Mouse (Mus musculus) urinary bladder, adult 18-20 months (tissue): ENCODE measurements at regions not wholly inside any gene's neighbourhood (a gene's known extent, or its start where the extent isn't known, plus 50 kb on each side); places are given as distances from the start of the nearest gene placed in this dataset.

Experiments
- DNase-seq, 2 experiments: peaks; one replicate each; pipeline ENCODE4 v3.0.0; 2022; ENCODE audit warnings: low spot score in 2 of 2, mixed read lengths in 2 of 2

DNA sequence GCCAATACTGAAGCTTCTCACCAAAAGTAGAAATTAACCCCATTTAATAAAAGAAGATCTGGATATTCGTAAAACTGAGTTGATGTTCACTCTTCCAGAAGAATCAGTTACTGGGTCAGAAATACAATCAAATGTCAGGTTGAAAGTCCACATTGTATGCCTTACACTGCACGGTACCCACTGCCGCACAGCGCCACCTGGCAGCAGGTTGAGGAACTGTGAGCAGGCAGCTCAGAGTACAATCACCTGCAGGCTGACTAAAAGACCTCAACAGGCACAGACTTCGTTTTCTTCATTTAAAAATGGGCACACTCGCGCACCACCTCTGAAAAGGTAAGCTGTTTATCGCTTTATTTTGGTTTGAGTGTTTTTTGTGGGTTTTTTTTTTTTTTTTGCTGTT is 341.8 kb upstream of the Mms22l start:
- peak in 1 of 2 experiments; percentile 29 for DNase-seq

DNA sequence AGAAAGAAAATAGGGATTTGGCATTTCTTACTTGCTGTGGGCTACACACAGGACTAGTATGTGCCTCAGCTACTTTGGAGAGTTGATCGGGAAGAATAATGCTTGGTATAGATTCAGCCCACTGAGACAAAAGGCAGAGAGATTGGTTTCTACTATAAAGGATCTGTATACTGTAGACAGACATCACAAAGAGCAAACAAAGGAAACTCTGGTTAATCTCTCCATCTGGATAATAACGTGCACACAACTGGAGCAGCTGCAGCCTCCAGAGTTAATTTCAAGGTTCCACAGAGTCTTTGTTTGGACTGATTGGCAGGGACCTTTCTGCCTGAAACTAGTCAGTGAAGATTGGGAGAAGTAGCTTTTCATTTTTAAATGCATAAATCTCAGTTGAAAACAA is 322.5 kb upstream of the Mms22l start:
- DNase-seq, result no peak

DNA sequence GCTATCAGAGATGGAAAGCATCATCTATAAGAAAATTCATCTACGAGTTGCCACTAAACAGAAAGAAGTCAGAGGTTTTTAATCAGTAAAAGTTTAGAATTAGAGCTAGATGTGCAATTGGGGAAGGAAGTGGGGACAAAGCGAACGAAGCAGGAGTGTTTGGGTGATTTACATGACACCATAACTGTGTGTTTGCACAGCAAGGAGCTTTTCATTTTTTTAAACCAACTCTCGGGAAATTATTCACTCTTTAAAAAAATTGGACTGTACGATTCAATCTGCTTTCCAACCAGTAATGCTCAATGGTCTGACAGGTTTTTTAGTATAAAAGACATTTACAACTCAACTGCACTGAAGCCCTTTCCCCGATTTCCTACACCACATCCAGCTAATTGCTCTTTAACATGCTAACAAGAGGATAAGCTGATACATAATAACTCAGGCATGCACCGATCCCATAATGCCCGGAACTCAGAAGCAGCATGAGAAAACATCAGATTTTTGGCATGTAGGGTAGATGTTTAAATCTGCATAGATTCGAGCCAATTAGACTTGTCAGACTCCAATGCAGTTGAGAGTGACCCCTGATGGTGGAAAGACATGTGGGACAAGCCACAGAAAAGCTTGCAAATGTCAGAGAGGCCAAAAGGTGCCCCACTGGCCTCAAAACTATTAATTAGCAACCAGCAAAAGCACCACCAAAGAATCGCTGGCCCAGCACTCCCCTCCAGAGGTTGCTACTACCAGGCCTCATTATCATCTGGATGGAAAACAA is 282.8 kb upstream of the Mms22l start:
- DNase-seq, result no peak

DNA sequence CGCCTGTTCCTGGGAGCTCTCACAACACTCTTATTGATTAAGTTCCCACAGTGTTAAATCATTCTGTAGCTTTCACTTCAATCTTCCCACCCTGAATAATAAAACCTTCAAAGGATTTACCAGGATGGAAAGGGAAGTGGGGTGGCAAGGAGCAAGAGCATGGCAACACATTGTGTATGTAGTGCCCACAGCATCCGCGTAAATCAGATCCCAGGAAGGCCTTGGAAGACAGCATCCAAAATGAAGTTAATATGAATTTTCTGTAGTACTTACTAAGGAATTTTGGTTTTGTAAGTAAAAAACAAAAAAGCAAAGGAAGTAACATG is 282.3 kb upstream of the Mms22l start:
- no peak for DNase-seq

DNA sequence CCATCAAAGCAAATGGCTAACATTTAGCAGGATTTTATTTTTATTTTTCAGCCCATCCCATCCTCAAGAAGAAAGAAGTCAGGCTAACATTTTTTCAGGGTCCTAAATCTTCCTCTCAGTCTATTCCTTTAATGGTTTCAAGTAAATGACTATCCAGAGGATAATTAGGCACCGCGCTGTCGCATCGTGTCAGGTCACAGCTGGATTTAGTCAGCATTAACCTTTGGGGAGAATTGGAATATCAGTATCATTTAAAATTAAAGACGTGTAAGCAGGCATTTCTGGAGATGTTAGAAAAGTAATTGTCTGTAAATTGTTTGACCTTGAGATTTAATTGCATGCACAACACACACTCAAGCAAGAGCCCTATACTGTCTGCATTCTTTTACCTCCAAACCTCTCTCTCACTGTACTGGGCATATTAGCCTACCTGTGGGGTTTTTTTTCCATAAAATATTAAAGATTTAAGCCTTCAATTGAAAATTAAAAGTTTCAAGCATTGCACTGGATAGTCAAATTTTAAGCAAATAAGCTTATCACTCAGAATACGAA is 277.8 kb upstream of the Mms22l start:
- no peak for DNase-seq

DNA sequence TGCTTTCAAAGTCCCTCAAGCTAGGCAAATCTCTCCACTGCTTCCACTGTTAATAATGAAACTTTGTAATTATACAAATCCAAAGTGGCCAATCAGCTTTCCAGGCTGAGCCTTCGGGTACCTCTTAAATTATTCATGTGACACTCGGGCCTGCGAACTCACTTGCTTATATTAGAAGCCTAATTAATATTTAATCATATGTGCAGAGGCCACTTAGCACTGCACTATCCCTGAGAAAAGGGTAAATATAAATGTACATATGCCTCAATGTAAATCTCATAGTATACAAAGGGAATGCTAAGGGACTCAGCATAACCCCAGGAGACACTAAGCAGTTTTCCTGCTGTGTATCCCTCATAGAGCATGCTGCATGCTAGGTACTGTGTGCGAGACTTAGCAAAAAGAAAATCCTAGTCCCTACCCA is 277.2 kb upstream of the Mms22l start:
- DNase-seq, result no peak

DNA sequence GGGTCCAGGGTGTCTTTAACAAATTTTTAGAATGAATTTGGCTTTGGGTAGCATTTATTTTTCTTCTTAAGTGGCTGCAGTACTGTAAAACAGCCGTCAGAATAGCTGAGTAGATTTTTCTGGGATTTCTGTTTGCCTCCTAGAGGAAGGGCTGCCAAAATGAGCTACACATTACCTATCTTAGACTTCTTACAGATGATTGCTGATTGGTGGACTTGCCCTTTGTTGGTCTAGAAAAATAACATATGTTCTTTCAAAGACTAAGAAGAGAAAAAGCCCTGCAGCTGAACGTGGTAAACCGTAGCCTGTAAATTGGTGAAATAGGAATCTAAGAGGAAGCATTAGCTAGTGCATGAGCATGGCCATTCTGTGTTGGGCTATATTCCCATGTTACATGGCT is 276.7 kb upstream of the Mms22l start:
- no peak for DNase-seq

DNA sequence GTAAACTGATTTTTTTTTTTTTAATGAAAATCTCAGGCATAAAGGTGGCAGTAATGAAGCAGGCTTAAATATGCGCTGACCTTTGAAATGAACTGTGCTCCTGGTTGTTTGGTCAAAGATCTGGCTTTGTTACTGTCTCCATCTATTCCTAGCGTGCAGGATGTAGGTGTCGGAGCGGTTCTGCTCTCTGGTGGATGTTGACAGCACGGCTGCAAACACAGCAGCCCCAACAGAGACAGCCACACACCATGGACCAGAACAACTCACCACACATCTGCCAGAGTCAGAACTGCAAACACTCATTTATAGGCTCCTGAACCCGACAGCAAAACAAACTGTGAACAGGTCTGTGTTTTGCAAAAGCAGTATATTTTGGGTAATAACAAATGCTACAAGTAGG is 251.1 kb upstream of the Mms22l start:
- DNase-seq, result no peak

DNA sequence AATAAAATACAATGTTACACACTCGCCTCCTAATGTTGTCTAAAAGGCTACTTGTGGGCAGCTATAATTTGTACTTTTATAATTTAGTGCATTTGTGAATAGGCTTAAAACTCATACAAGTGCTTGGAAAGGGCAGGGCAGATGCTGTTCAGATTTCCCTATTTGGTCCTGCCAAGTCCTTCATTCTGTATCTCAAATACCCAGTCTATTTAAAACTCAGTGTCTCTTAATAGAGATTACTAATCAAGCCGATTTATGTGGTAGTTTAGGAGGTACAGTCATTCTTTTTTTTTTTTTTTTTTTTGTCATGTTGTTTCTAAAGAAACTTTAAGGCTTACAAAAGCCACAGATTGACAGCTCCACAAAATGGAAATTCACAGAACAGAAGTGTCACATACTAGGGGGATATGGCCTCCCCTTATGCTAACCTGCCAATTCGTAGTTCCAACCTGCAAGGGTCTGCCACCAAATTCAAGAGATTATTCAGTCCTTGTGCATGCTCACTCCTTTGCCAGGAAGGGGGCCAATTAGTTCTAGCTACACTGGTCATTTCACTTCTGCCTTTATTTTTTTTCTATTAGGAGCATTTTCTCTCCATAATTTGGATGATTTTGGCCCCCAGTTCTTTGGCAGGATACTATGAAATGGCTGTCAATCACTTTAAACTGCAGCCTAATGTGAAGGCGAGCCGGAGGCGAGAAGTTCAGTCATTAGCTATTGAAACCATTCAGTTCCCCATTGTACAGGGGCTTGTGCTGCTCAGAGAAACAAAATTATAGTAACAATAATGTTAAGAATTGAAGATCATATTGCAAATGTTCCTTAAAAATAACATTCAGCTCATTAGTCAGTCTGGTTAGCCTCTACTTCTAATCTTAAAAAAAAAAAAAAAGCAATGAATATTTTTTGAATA is 247.9 kb upstream of the Mms22l start:
- no peak for DNase-seq

DNA sequence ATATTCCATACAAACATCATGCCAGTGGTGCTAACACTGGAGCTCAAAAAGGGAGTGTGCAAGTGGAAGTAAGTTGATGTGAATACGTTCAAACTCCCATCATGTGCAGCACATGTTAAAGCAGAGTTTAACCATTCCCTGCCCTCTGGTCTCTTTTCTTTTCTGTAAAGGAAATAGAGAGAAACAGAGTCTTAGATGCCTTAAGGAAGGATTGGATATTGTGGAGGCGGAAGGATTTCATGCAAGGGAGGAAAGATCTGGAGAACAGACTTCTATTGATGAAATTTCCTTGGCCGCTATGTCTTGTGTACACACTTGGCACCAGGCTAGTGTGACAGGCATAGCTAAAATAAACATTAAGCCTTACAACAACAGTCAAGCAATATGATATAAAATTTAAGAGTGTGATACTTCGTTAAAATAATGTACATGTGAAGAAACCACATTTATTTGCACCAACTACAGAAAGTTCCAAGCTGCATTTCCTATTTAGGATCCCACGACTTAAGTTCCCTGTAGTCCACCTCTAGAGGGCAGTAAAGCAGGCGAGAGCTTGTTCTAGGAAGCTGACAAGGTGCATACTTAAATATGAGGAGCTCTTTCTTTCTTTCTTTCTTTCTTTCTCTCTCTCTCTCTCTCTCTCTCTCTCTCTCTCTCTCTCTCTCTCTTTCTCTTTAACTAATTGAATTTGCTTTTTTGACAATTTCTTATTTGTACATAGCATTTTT is 246.8 kb upstream of the Mms22l start:
- DNase-seq, result no peak

DNA sequence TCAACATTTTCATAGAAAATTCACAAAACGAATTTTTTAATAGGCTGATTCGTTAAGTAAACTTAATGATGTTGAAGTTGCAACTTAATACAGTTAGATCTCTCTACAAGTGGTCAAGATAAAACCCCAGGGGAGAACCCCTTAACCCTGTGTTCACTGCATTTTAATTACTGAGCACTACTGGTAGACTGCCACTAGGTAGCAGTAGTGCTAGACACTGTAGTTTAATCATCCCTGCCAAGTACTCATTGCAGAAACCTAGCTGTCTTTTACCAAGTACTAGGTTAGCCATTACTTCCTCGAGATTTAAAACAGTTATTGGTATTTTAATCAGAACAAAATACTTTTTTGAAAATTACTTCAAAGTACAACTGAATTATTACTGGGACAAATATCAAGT is 218.1 kb upstream of the Mms22l start:
- DNase-seq, result no peak
